Mouse (Mus musculus) ES-Bruce4 (cell line): Measurements from ENCODE around the gene Frrs1.

Experiments used
- CTCF ChIP-seq: IDR thresholded peaks from one replicate; pipeline ENCODE4 v1.8.1; 2011; ENCODE audit warnings: low read depth, low read length
- EP300 ChIP-seq: IDR thresholded peaks from 2 replicates; pipeline ENCODE4 v1.6.1; 2011; ENCODE audit warnings: low read depth, low read length; ENCODE audit not compliant: insufficient read depth
- POLR2A ChIP-seq: IDR thresholded peaks from one replicate; pipeline ENCODE4 v1.8.1; 2011; ENCODE audit warnings: low read length; ENCODE audit not compliant: insufficient read depth

GRCm38 (mm10) chr3:116846084-116846483, 13.2 kb upstream of the Frrs1 start:
- TF ChIP-seq POLR2A (no peak), CTCF (no peak), EP300 (no peak)
